Mouse (Mus musculus) CH12.LX (cell line): ENCODE measurements at regions not wholly inside any gene's neighbourhood (a gene's known extent, or its start where the extent isn't known, plus 50 kb on each side); places are given as distances from the start of the nearest gene placed in this dataset.
A peak's percentile ranks its signal among the peaks of the same experiment; 100 is the strongest.

Experiments
- DNase-seq: peaks from one replicate; pipeline ENCODE4 v3.0.0-alpha.2; 2013; ENCODE audit errors: extremely low read depth
- H3K27ac ChIP-seq: 2 replicates; pipeline ENCODE4 v1.5.1; 2012; ENCODE audit warnings: low read depth, mild to moderate bottlenecking, control low read depth, moderate library complexity; ENCODE audit not compliant: insufficient read depth
- H3K27me3 ChIP-seq: replicated peaks from 2 replicates; pipeline ENCODE3; 2012; ENCODE audit warnings: inconsistent platforms
- H3K36me3 ChIP-seq, 2 experiments: replicated peaks in 1 of 2; 2 replicates each; pipeline versions ENCODE3 to v1.6.1; 2012; ENCODE audit warnings: inconsistent platforms in 1 of 2, low read length in 1 of 2, mild to moderate bottlenecking in 1 of 2, mixed read lengths in 1 of 2, moderate library complexity in 1 of 2; ENCODE audit not compliant: control insufficient read depth in 1 of 2, insufficient read depth in 1 of 2
- H3K4me1 ChIP-seq, 2 experiments: 2 replicates each; pipeline ENCODE4 v1.6.1; 2012; ENCODE audit warnings: inconsistent platforms in 1 of 2, moderate library complexity in 1 of 2; ENCODE audit not compliant: insufficient read depth in 2 of 2, control insufficient read depth in 1 of 2
- H3K4me2 ChIP-seq: 2 replicates; pipeline ENCODE4 v1.6.1; 2012; ENCODE audit warnings: low read depth, mild to moderate bottlenecking, control low read depth; ENCODE audit not compliant: poor library complexity, insufficient read depth, severe bottlenecking
- H3K4me3 ChIP-seq, 3 experiments: fragments of 150-350 bp in 1 of 3; sonication (generic) in 1 of 3; replicated peaks in 1 of 3; 2 replicates each; pipeline versions ENCODE3 to v1.5.1; 2011 to 2012; ENCODE audit warnings: low read depth in 2 of 3, low read length in 2 of 3, mild to moderate bottlenecking in 2 of 3, moderate library complexity in 2 of 3, control low read depth in 1 of 3, improper control_type of control experiment in 1 of 3, inconsistent platforms in 1 of 3, mixed read lengths in 1 of 3; ENCODE audit not compliant: poor library complexity in 1 of 3
- H3K79me2 ChIP-seq: replicated peaks from 2 replicates; pipeline ENCODE4 v1.6.1; 2012; ENCODE audit warnings: mild to moderate bottlenecking, moderate library complexity; ENCODE audit not compliant: control insufficient read depth, poor library complexity, insufficient read depth, severe bottlenecking; ENCODE audit errors: extremely low read depth
- H3K9ac ChIP-seq: 2 replicates; pipeline ENCODE4 v1.6.1; 2012; ENCODE audit warnings: low read depth, mild to moderate bottlenecking, control low read depth, moderate library complexity; ENCODE audit not compliant: insufficient read depth
- H3K9me3 ChIP-seq: replicated peaks from 2 replicates; pipeline ENCODE3; 2012; ENCODE audit warnings: low read length, inconsistent platforms, mixed read lengths
- EP300 ChIP-seq: IDR thresholded peaks from 2 replicates; pipeline ENCODE4 v1.6.1; 2011; ENCODE audit warnings: low read length, improper control_type of control experiment
- ETS1 ChIP-seq: conservative IDR thresholded peaks from 2 replicates; pipeline ENCODE4 v1.6.1; 2012; ENCODE audit warnings: low read depth, mild to moderate bottlenecking, inconsistent platforms, low read length, improper control_type of control experiment, moderate library complexity
- IRF4 ChIP-seq: IDR thresholded peaks from 2 replicates; pipeline ENCODE4 v1.6.1; 2014; ENCODE audit warnings: low read depth, mild to moderate bottlenecking, inconsistent platforms, low read length, improper control_type of control experiment
- KAT2A ChIP-seq: IDR thresholded peaks from 2 replicates; pipeline ENCODE4 v1.6.1; 2012; ENCODE audit warnings: low read length, improper control_type of control experiment, inconsistent platforms; ENCODE audit not compliant: insufficient replicate concordance
- MAFK ChIP-seq: IDR thresholded peaks from 2 replicates; pipeline ENCODE4 v1.6.1; 2011; ENCODE audit warnings: low read length, improper control_type of control experiment; ENCODE audit not compliant: insufficient replicate concordance
- MAX ChIP-seq: IDR thresholded peaks from 2 replicates; pipeline ENCODE4 v1.6.1; 2011; ENCODE audit warnings: low read length, improper control_type of control experiment
- MEF2A ChIP-seq: IDR thresholded peaks from 2 replicates; pipeline ENCODE4 v1.6.1; 2014; ENCODE audit warnings: low read depth, mild to moderate bottlenecking, inconsistent platforms, low read length, improper control_type of control experiment, borderline replicate concordance
- POLR2AphosphoS2 ChIP-seq: IDR thresholded peaks from 2 replicates; pipeline ENCODE4 v1.6.1; 2011; ENCODE audit warnings: low read depth, low read length, improper control_type of control experiment
- RAD21 ChIP-seq: IDR thresholded peaks from 2 replicates; pipeline ENCODE4 v1.6.1; 2011; ENCODE audit warnings: low read depth, mild to moderate bottlenecking, low read length, improper control_type of control experiment, moderate library complexity
- RCOR1 ChIP-seq: conservative IDR thresholded peaks from 2 replicates; pipeline ENCODE4 v1.6.1; 2012; ENCODE audit warnings: low read depth, mild to moderate bottlenecking, inconsistent platforms, low read length, improper control_type of control experiment
- SMC3 ChIP-seq: IDR thresholded peaks from 2 replicates; pipeline ENCODE4 v1.6.1; 2011; ENCODE audit warnings: low read depth, low read length, improper control_type of control experiment
- UBTF ChIP-seq: IDR thresholded peaks from 2 replicates; pipeline ENCODE4 v1.6.1; 2012; ENCODE audit warnings: low read depth, mild to moderate bottlenecking, inconsistent platforms, low read length, improper control_type of control experiment, moderate library complexity
- USF1 ChIP-seq: IDR thresholded peaks from 2 replicates; pipeline ENCODE4 v1.6.1; 2014; ENCODE audit warnings: low read depth, mild to moderate bottlenecking, inconsistent platforms, low read length, improper control_type of control experiment
- USF2 ChIP-seq: conservative IDR thresholded peaks from 2 replicates; pipeline ENCODE4 v1.6.1; 2011; ENCODE audit warnings: low read depth, low read length, improper control_type of control experiment
- ZNF384 ChIP-seq: IDR thresholded peaks from 2 replicates; pipeline ENCODE4 v1.6.1; 2012; ENCODE audit warnings: low read depth, low read length, improper control_type of control experiment, inconsistent platforms
- dilution Hi-C: fragments of 300-500 bp; cut with MboI; formaldehyde crosslinking; loops from 2 replicates; pipeline ENCODE4 v1.14.3; 2020; ENCODE audit warnings: low sequenced_read_pairs; ENCODE audit not compliant: extremely low pct_unique_long_range_greater_than_20kb, extremely low pct_ligation_motif_present
- in situ Hi-C: fragments of 300-500 bp; cut with MboI; formaldehyde crosslinking; loops from 3 replicates; pipeline ENCODE4 v1.14.3; 2019; ENCODE audit warnings: low sequenced_read_pairs, low pct_ligation_motif_present, low pct_unique_long_range_greater_than_20kb, mixed read lengths

GRCm38 (mm10) chr7:113027125-113027801, 73.5 kb downstream of the Rassf10 start:
- H3K4me3 ChIP-seq, result no peak overlapping the region
- TF ChIP-seq RAD21, result no peak
- no peak for TF ChIP-seq SMC3
- no peak for TF ChIP-seq USF2
- no peak for TF ChIP-seq ZNF384
- no peak for TF ChIP-seq UBTF
- no peak for TF ChIP-seq MAX
- TF ChIP-seq IRF4, result no peak
- TF ChIP-seq POLR2AphosphoS2, result no peak
- no peak for TF ChIP-seq USF1
- TF ChIP-seq, all 38 proteins: peak for 0
- Histone ChIP-seq H3K79me2 (no peaks in the 10 kb centered on the region), H3K9ac (no peak overlapping the region), H3K36me3 (no peaks in the 10 kb centered on the region), H3K9me3 (no peaks in the 10 kb centered on the region), H3K4me2 (no peak overlapping the region), H3K4me1 (peaks cover 9 to 18% of the 10 kb centered on the region in 2 experiments; a peak in 3 of 4 replicates), H3K27me3 (no peaks in the 10 kb centered on the region), H3K27ac (no peak overlapping the region)
- dilution Hi-C loops, result no loop called here
- in situ Hi-C loops, result no loop called here
- DNase-seq, result no peak

DNA sequence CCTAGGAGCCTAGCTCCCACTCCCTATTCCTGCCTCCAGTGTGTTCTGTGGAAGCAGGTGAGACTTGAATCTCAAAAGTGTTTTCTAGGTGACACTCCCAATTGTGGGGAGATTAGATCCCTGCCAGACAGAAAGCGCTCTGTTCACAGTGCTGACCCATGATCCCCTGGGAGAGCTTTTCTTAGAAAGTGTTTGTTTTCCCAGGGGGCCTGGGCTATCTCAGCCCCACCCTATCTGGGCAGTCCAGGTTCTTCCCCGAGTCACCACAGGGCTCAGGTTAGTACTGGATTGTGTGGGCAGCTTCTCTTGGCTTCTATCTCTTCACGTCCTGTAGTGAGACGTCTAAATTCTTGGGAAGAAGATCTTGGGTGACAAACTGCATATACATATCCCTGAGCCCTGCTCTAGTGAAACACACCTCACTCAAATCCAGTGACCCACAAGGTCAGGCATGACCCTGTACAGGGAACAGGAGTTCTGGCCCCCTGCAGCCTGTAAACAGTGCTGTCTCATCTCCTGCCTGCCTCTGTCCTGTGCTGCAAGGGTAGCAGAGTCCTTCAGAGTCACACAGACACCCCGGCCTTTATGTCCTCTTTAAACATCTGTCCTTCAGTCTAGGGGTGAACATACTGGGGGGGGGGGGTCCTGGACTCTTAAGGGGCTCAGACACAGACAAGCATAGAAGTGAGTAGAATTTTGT, 76.4 kb downstream of the Rassf10 start:
- DNase-seq, result peak; percentile 67
- peak overlapping the region; percentile 39 for H3K4me2 ChIP-seq
- H3K36me3 ChIP-seq, result no peaks in the 10 kb centered on the region
- no peak overlapping the region for H3K27ac ChIP-seq
- peaks cover 9 to 18% of the 10 kb centered on the region in 2 experiments; a peak in 3 of 4 replicates for H3K4me1 ChIP-seq
- H3K9me3 ChIP-seq, result peaks cover 2% of the 10 kb centered on the region
- no peaks in the 10 kb centered on the region for H3K79me2 ChIP-seq
- TF ChIP-seq ETS1 (peak; percentile 50; the same call in 1 of the 2 replicates), EP300 (peak; percentile 56), MEF2A (peak; percentile 79), KAT2A (0 out of 2 replicates have a peak, but pooled peaks have one; percentile 61), MAFK (no peak), RCOR1 (no peak)
- TF ChIP-seq, all 38 proteins: peak for 4
- no peak overlapping the region for H3K9ac ChIP-seq
- no peak overlapping the region for H3K4me3 ChIP-seq
- dilution Hi-C loops, result no loop called here
- in situ Hi-C loops, result no loop called here
- H3K27me3 ChIP-seq, result no peaks in the 10 kb centered on the region
